Mouse (Mus musculus): ENCODE results near the gene Gm20388.

DNA sequence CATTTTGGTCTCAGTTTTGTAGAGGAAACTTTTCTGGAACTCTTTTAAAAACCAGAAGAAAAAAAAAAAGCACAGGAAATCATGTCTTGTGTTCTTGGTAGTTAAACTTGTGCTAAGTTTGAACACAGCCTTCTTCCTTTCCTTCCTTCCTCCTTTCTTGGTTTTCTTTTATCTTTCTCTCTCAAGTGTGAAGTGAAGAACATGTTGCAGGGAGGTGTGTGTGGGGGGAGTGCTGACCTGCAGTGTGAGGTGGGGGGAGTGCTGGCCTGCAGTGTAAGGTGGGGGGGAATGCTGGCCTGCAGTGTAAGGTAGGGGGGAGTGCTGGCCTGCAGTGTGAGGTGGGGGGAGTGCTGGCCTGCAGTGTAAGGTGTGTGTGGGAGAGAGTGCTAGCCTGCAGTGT is 854.0 kb downstream of the Gm20388 start:
- TF ChIP-seq CTCF (conservative IDR thresholded peaks at IDR 0.05; ENCODE audit: insufficient read depth, insufficient read length, low read depth, low read length) (no peak), POLR2A (IDR thresholded peaks at IDR 0.05; ENCODE audit: low read depth, low read length) (no peak)

Data from kidney, adult 2 months (tissue).